Mouse (Mus musculus): ENCODE data around the gene Eps8. TPM values are rescaled to one million over a fixed set of nuclear protein-coding genes. Genes with fewer than 3 reads are reported as not detected.

The Eps8 gene
- polyA plus RNA-seq, 1 experiment: 16.0 TPM

DNA sequence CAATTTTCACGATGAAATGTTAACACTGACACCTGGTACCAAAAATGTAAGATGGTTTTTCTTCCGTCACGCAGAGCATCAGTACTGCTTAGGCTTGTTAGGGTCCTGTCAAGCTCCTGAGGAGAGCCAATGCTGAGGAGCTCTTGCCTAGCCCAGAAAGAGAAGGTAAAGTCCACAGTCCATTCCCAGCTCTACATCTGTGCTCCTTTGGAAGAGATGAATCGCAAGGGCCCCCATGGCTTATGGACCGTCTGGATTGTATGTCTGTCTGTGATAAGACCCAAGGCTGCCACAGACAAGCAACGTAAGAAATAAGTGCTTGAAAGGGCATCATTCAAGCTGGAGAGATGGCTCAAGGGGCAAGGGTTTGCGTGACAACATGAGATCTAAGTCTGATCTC, 48.1 kb downstream of the Eps8 start:
- 80% methylated on average over 7 of the region's 7 CpGs for WGBS
- TF ChIP-seq POLR2A (IDR thresholded peaks at IDR 0.05; ENCODE audit: borderline replicate concordance, extremely low read depth, low read depth, low read length) (no peak), CTCF (IDR thresholded peaks at IDR 0.05; ENCODE audit: insufficient read depth, low read length) (no peak)
- no peak for DNase-seq
- Histone ChIP-seq H3K4me1 (ENCODE audit: control insufficient read depth, insufficient read depth, low read length) (no peaks in the 10 kb centered on the region), H3K4me3 (replicated peaks; ENCODE audit: extremely low read depth, low read depth, low read length) (no peak overlapping the region)

DNA sequence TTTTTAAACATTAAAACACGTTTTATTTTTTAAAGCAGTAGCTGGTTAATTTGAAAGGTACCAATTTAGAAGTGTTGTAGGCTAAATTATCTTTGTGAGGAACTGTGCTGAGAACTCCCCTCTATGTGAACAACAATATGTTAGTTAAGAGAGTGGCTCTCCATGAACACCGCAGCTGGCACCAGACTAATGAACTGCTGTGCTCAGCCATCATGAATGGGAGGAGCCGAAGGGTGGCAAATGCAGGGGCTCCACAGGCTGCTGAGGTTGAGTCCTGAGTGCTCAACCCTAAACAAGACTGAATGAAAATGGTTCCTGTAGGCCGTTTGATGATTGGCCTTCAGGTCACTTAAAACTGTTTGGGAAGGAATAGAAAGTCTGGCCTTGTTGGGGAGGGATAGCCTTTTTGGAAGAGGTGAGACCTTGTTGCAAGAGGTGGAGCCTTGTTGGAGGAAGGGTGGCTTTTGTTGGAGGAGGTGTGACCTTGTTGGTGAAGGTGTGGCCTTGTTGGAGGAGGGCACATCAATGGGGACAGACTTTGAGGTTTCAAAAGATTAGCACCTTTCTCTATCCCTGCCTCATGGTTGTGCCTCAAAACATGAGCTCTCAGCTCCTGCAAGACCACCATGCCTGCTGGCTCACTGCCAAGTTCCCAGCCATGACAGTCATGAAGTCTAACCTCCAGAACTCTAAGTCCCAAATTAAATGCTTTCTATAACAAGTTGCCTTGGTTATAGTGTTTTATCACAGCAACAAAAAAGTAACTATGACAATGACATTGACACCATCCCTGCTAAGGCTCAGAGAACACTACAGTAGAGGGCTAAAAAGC, 50.0 kb downstream of the Eps8 start:
- 69% methylated on average over 4 of the region's 4 CpGs for WGBS
- no peaks in the 10 kb centered on the region for H3K4me1 ChIP-seq (ENCODE audit: control insufficient read depth, insufficient read depth, low read length)
- TF ChIP-seq CTCF (IDR thresholded peaks at IDR 0.05; ENCODE audit: insufficient read depth, low read length) (no peak), POLR2A (IDR thresholded peaks at IDR 0.05; ENCODE audit: borderline replicate concordance, extremely low read depth, low read depth, low read length) (no peak)
- DNase-seq: no peak
- no peak overlapping the region for H3K4me3 ChIP-seq (replicated peaks; ENCODE audit: extremely low read depth, low read depth, low read length)

DNA sequence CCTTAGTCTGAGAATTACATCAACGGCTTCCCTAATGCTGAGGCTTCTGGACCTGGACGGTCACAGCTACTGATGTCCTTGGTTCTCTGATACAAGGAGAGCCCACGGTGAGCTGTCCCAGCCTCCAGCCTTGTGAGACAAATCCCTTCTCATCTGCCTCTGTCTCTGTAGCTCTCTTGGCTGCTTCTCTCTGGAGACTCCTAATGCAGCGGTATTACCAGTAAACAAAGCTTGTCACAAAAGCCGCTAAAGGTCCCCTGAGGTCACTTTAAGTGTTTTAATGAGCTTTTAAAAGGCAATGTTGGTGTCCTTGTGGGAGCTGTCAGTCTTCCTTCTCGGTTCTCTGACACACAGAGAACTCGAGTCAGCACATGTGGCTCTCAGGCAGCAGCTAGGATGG, 56.4 kb downstream of the Eps8 start:
- DNase-seq: no peak
- peaks cover 2% of the 10 kb centered on the region; the same call in 1 of the 2 replicates for H3K4me1 ChIP-seq (ENCODE audit: control insufficient read depth, insufficient read depth, low read length)
- no peak overlapping the region for H3K4me3 ChIP-seq (replicated peaks; ENCODE audit: extremely low read depth, low read depth, low read length)
- 52% methylated on average over 7 of the region's 7 CpGs for WGBS
- no peak for TF ChIP-seq POLR2A (IDR thresholded peaks at IDR 0.05; ENCODE audit: borderline replicate concordance, extremely low read depth, low read depth, low read length)
- TF ChIP-seq CTCF (IDR thresholded peaks at IDR 0.05; ENCODE audit: insufficient read depth, low read length): no peak

DNA sequence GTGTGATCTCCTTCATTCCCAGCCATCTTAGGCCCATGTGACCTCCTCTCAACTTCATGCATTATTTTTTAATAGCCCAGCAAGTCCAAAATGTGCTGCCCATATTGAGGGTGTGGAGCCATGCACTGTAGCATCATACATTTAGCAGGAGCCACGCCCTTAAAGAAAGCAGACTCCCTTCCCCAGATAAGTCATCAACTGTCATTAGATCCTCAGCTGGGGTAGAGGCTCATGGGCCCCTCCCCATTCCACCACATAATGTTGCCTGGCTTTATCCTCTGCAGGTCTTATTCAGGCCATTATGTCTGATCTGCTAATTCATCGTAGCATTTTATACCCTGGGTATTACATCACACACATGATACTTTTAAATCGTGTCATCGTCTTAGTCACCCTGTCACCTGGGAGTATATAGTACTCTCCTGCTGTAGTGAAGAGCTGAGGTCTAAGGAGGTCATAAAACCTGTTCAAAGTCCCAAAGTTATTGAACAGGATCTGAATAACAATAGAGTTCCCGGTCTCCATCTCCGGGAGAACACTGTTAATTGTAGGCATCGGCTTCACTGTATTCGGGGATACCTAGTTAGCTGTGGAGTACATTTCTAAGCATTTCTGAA, 57.1 kb downstream of the Eps8 start:
- Histone ChIP-seq H3K4me1 (ENCODE audit: control insufficient read depth, insufficient read depth, low read length) (peaks cover 2% of the 10 kb centered on the region; the same call in 1 of the 2 replicates), H3K4me3 (replicated peaks; ENCODE audit: extremely low read depth, low read depth, low read length) (no peak overlapping the region)
- WGBS: 89% methylated on average over 8 of the region's 8 CpGs
- DNase-seq: no peak
- TF ChIP-seq POLR2A (IDR thresholded peaks at IDR 0.05; ENCODE audit: borderline replicate concordance, extremely low read depth, low read depth, low read length): no peak

DNA sequence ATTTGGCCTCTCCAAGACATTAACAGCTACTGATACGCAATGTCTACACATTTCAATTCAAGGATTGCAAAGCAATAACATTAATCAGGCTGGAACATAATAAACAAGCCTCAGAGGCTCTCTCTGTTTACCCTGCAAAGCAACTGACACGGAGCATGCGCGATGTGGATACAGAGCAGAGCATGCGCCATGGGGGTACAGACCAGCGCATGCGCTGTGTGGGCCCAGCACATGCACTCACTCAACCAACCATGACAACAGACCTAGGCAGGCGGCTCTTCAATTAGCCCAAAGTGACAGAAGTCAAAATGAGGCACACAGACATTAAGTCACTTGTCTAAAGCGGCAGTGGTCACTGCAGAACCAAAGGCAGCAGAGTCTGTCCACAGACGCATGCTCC, 62.1 kb downstream of the Eps8 start:
- no peak for TF ChIP-seq POLR2A (IDR thresholded peaks at IDR 0.05; ENCODE audit: borderline replicate concordance, extremely low read depth, low read depth, low read length)
- no peak for TF ChIP-seq CTCF (IDR thresholded peaks at IDR 0.05; ENCODE audit: insufficient read depth, low read length)

DNA sequence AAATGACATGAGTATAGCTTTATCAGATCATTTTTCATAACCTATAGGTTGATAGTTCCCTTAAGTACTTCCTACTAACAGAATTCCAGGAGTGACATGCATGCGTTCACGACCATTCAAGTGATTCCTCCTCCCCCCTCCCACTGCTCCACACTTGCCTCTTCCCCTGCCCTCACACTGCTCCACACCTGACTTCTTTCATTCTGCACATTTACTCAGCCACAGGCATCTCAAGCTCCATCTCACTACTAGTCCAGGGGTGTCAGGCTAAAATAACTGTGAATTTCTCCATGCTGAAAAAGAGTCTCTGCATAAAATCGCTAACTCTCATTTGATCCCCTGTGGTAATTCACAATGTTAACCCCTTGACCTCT, 65.4 kb downstream of the Eps8 start:
- 71% methylated on average over 3 of the region's 3 CpGs for WGBS
- no peak for DNase-seq
- H3K4me3 ChIP-seq (replicated peaks; ENCODE audit: extremely low read depth, low read depth, low read length): no peak overlapping the region
- no peaks in the 10 kb centered on the region; the same call in 1 of the 2 replicates for H3K4me1 ChIP-seq (ENCODE audit: control insufficient read depth, insufficient read depth, low read length)
- TF ChIP-seq POLR2A (IDR thresholded peaks at IDR 0.05; ENCODE audit: borderline replicate concordance, extremely low read depth, low read depth, low read length) (no peak), CTCF (IDR thresholded peaks at IDR 0.05; ENCODE audit: insufficient read depth, low read length) (no peak)

More for the DNA sequence above, 62.1 kb downstream of the Eps8 start:
- DNase-seq: no peak
- WGBS: 90% methylated on average over 10 of the region's 10 CpGs
- H3K4me3 ChIP-seq (replicated peaks; ENCODE audit: extremely low read depth, low read depth, low read length): no peak overlapping the region
- H3K4me1 ChIP-seq (ENCODE audit: control insufficient read depth, insufficient read depth, low read length): peaks cover 2% of the 10 kb centered on the region; the same call in 1 of the 2 replicates

DNA sequence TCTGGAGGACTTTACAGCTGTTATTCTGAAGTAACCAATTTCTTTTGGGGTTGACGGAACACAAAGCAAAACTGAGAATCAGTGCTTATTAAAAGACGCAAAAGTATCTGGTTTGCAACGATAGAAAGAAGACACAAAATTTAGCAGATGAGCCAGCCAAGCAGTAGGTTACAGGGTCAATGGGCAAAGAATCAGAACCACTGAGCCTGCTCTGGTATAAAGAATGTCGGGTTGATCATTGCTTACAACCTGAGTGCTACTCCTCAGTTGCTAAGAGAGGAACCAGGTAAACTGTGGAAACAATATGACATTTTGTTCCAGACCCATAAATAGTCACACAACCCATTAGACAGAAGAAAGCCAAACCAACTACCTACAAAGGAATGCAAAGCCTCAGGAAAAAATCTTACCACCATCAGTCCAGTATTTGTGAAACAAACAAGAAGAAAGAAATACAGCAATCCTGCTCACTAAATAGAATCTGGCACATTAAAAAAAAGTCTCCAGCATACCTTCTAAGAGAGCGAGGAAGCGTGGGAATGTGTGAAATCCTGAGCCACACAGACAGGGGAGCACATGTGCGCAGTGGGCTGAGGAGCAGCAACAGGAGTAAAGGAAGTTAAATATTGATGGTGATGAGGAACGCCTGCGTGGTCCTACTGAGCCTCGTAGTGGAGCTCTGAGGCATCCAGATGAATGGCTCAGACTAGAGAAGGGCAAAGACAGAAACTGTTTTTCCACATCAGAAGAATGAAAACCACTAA, 66.0 kb downstream of the Eps8 start:
- WGBS: 78% methylated on average over 10 of the region's 10 CpGs
- no peak overlapping the region for H3K4me3 ChIP-seq (replicated peaks; ENCODE audit: extremely low read depth, low read depth, low read length)
- no peak for DNase-seq
- H3K4me1 ChIP-seq (ENCODE audit: control insufficient read depth, insufficient read depth, low read length): no peaks in the 10 kb centered on the region; the same call in 1 of the 2 replicates
- TF ChIP-seq POLR2A (IDR thresholded peaks at IDR 0.05; ENCODE audit: borderline replicate concordance, extremely low read depth, low read depth, low read length) (no peak), CTCF (IDR thresholded peaks at IDR 0.05; ENCODE audit: insufficient read depth, low read length) (no peak)

DNA sequence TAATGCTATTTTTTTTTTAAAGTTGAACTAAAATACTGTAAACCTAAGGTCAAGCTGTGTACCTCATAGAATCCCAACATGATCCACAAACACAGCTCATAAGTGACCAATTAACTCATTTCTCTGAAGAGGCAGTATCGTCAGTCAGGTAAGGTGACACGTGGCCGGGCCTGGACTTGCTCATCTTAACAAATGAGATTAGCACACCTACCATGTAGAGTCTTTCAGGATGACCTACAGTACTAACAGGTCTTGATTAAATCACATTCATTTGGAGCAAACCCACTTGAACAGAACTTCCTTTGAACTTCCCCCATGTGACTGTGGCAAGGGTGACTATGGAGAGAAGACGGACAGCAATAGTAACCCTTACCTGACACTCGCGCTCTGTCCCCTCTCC, 66.8 kb downstream of the Eps8 start:
- DNase-seq: no peak
- no peak for TF ChIP-seq POLR2A (IDR thresholded peaks at IDR 0.05; ENCODE audit: borderline replicate concordance, extremely low read depth, low read depth, low read length)
- TF ChIP-seq CTCF (IDR thresholded peaks at IDR 0.05; ENCODE audit: insufficient read depth, low read length): no peak
- Histone ChIP-seq H3K4me1 (ENCODE audit: control insufficient read depth, insufficient read depth, low read length) (no peaks in the 10 kb centered on the region; the same call in 1 of the 2 replicates), H3K4me3 (replicated peaks; ENCODE audit: extremely low read depth, low read depth, low read length) (no peak overlapping the region)
- WGBS: 60% methylated on average over 6 of the region's 6 CpGs

DNA sequence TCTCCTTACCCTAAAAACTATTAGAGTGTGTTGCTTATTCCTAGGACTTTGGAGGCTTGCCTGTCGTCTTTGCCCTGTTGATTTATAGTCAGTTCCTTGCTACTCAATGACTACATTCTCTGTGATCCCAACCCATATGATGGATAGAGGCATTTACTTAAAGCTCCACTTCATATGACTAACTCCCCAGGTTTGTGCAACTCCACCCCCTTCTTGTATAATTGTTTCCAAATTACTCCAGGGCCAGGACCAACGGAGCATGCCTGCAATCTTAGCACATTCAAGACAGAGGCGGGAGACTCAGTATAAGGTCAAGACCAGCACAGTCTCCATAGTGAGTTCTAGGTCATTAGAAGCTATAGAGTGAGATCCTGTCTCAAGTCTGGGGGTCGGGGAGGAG, 69.4 kb downstream of the Eps8 start:
- WGBS: 67% methylated on average over 4 of the region's 4 CpGs
- H3K4me3 ChIP-seq (replicated peaks; ENCODE audit: extremely low read depth, low read depth, low read length): no peak overlapping the region
- H3K4me1 ChIP-seq (ENCODE audit: control insufficient read depth, insufficient read depth, low read length): no peaks in the 10 kb centered on the region; the same call in 1 of the 2 replicates
- no peak for DNase-seq
- TF ChIP-seq CTCF (IDR thresholded peaks at IDR 0.05; ENCODE audit: insufficient read depth, low read length) (no peak), POLR2A (IDR thresholded peaks at IDR 0.05; ENCODE audit: borderline replicate concordance, extremely low read depth, low read depth, low read length) (no peak)

Measured in lung, adult 2 months (tissue).